Mouse (Mus musculus) monocyte, adult 5-6 weeks (primary cell): ENCODE data around the gene Klhl5. TPM values are rescaled to one million over a fixed set of nuclear protein-coding genes. Genes with fewer than 3 reads are reported as not detected.
A peak's percentile ranks its signal among the peaks of the same experiment; 100 is the strongest.
"Not testable (repeated sequence)": the region's sequence is repeated elsewhere in the genome, so short reads cannot be mapped to it uniquely, and the experiment has no call there.

Experiments
- ATAC-seq: fragments of 153-309, 156-312 bp; replicated peaks from 2 replicates; pipeline ENCODE4 v1.8.0; 2017; ENCODE audit warnings: mild to moderate bottlenecking; ENCODE audit not compliant: low TSS enrichment, insufficient number of reproducible peaks, severe bottlenecking, poor library complexity, low FRiP score
- total RNA-seq: library from RNA; stranded (forward); fragments of 200-1000, 200-491, 200-594 nt; gene quantifications from 3 replicates; pipeline ENCODE4 v1.2.3, GENCODE M21; 2017

Gene Klhl5
- total RNA-seq, 1 experiment from 2014 or later: 98.7 TPM

DNA sequence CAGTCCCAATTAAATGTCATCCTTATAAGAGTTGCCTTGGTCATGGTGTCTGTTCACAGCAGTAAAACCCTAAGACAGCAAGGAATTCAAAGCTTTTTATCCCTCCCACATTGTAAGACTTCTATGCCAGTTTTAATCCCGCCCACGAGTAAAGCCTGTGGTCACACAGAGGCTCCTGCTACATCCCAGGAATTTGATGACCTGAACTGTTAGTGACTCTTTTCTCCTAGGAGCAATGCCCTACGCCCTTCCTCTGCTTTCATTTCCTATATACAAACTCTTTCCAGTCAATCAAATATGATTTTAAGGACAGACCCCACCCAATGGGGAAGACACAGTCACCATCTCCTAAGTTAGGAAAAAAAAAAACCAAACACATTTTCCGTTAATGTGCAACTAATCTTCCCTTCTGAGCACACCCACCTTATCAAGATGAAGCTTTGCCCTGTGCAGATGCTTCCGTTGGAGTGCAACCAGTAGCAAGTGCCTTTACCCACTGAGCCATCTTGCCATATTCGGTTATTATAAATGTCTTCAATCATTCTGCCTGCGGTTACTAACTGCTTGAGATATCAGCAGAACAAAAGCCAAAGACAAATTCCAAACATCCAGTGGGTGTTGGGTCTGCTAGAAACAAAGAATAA, 12.3 kb upstream of the Klhl5 start:
- no peak for ATAC-seq

GRCm38 (mm10) chr5:65096082-65096481, 11.3 kb upstream of the Klhl5 start:
- ATAC-seq: no peak

DNA sequence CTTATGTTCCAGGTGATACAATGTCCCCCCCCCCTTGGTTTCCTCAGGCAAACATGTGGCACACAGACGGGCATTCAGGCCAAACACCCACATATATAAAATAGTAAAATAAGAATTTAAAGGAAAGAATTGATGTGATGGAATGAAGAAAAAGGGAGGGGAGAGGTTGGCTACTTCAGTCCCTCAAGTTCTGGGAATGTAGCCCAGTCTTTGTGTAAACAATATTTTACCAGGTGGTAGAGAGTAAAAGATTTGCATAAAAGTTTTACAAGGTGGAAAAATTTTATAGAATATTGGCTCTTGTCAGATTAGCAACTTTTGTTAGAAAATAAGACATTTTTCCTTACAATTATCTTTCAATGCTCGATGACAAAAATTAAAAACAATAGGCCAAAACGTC, 10.5 kb upstream of the Klhl5 start:
- ATAC-seq: no peak

GRCm38 (mm10) chr5:65097457-65097856, 9.9 kb upstream of the Klhl5 start:
- no peak for ATAC-seq

GRCm38 (mm10) chr5:65100002-65100401, 7.3 kb upstream of the Klhl5 start:
- ATAC-seq: no peak

GRCm38 (mm10) chr5:65101209-65101608, 6.1 kb upstream of the Klhl5 start:
- no peak for ATAC-seq

GRCm38 (mm10) chr5:65101621-65102020, 5.7 kb upstream of the Klhl5 start:
- peak; percentile 41; the same call in 1 of the 2 replicates for ATAC-seq

DNA sequence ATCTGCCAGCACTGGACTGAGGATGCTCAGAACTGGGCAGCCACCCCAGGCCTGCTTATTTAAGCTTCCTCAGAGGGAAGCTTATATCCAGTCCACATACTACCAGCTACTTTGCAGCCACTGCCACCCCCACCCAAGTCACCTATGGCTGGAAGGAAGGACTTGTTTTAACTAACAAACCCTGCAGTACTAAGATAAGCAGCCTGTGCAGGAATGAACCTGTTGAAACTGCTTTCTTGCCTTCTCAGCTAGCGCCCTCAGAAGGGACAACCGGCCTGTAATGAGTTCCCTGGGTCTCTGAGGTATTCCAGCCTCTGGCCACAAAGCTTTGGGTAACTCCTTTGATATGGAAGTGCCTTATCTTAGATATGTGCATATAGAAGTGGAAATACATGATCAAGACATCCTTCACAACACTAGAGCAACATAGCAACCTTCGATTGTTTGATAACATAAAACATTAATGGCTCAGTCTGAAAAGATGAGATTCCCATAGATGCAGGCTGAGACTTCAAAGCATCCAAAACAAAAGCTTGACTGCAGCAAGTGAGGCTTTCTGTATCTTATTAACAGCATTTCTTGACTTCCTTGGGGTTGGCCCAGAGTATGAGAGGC, 5.2 kb upstream of the Klhl5 start:
- no peak for ATAC-seq

GRCm38 (mm10) chr5:65102641-65103042, 4.7 kb upstream of the Klhl5 start:
- peak; percentile 54 for ATAC-seq

DNA sequence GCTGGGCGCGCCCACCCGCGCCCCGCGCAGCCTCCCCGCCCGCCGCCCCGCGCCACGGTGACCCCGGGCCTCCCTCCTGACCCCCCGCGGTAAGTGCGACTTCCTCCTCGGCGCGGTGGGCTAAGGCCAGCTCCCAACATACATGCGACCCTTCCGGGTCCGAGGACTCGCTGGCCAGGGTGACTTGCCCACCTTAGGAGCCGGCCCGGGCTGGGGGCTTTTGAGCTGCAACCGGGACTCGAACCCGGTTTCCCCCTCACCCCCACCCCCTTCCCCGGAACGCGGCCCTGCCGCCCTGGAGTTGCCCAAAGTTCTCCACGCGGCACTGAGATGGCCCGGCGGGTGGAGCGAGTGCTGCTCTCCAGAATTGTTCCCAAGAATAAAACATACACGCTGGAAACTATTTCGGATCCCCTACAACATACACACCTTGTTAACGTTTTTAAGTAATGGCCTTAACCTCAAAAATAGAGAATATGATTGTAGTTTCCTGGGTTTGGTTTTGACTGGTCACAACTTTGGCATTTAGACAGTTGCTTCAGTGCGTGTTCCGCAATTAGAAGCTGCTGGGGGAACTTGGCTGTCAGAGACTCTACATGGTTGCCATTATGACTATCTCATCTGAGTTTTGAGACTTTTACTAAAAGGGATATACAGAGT, 564 bp downstream of the Klhl5 start:
- peak; percentile 66 for ATAC-seq

DNA sequence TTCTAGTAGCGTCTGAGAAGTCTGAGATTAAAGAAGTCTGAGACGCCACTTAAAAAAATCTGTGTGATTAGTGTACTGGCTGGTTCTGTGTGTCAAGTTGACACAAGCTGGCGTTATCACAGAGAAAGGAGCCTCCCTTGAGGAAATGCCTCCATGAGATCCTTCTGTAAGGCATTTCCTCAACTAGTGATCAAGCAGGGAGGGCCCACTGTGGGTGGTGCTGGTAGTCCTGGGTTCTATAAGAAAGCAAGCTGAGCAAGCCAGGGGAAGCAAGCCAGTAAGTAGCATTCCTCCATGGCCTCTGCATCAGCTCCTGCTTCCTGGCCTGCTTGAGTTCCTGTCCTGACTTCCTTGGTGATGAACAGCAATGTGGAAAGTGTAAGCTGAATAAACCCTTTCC, 4.9 kb downstream of the Klhl5 start:
- not testable (repeated sequence) for ATAC-seq

DNA sequence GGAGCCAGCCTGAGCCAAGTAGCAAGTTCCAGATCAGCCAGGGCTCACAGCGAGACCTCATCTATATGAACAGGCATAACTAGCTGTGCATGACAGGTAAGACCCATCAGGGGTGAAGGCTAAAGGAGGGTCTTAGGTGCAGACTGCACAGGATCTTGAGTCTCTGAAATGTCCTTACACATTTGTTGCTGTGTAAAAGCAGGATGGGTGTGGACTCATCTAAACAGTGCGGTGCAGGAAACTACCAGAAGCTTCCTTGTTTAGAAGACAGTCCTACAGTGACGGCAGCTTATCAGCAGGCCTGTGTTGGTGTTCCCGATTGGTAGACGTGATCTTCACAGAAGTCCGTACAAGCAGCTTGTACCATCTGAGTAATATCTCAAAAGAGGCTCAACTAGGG, 6.0 kb downstream of the Klhl5 start:
- peak; percentile 70 for ATAC-seq

DNA sequence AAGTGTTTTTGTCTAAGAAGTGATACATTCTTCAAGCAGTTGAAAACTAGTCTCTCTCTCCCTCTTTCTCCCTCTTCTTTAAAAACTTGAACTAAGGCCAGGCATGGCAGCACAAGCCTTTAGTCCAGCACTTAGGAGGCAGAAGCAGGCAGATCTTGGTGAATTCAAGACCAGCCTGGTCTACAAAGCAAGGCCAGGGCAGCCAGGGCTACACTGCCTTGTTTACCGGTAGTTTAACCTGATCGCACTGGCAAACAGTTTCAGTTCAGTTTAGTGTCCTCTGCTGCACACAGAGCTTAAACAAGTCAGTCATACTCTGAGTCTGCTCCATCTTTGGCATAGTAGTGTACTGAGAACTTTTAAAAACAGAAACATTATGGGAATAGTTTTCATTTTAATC, 9.4 kb downstream of the Klhl5 start:
- no peak for ATAC-seq

GRCm38 (mm10) chr5:65119495-65119894, 12.2 kb downstream of the Klhl5 start:
- no peak for ATAC-seq

- ATAC-seq: peak; percentile 73
These were observed 12.6 kb downstream of the Klhl5 start for GRCm38 (mm10) chr5:65119918-65120317.

DNA sequence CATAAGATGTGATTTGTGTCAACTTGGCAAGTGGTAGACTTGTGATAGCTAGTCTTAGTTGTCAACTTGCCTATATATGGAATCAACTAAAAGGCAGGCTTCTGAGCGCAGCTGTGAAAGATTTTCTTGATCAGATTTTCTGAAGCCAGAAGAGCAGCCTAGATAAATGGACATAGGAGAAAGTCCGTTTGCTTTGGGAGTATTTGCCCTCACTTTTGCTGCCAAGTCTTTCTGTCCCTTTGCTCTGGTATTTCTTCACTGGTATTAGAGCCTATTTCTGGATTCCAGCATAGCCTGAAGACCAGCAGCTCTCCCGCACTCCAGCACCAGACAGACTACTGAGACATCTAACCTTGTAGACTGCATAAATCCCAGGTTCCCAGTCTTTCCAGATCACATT, 15.3 kb downstream of the Klhl5 start:
- no peak for ATAC-seq

GRCm38 (mm10) chr5:65126137-65126536, 18.8 kb downstream of the Klhl5 start:
- no peak for ATAC-seq

DNA sequence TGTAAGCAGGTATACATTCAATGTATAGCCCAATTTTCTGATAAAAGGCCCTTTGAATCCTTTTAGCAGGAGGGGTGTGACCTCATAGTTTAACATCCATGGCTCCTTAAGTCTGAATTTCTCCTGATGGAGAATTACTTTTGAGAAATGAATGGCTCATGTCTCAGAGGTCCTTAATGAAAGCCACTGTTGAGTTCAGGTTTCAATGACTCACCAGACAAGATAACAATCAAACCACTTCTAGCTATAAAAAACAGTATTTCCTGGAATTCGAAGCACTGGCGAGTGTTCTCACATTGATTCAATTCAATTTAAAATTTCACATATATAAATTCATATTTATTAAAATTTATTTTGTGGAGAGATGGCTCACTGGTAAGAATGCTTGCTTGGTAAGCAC, 21.1 kb downstream of the Klhl5 start:
- ATAC-seq: no peak

DNA sequence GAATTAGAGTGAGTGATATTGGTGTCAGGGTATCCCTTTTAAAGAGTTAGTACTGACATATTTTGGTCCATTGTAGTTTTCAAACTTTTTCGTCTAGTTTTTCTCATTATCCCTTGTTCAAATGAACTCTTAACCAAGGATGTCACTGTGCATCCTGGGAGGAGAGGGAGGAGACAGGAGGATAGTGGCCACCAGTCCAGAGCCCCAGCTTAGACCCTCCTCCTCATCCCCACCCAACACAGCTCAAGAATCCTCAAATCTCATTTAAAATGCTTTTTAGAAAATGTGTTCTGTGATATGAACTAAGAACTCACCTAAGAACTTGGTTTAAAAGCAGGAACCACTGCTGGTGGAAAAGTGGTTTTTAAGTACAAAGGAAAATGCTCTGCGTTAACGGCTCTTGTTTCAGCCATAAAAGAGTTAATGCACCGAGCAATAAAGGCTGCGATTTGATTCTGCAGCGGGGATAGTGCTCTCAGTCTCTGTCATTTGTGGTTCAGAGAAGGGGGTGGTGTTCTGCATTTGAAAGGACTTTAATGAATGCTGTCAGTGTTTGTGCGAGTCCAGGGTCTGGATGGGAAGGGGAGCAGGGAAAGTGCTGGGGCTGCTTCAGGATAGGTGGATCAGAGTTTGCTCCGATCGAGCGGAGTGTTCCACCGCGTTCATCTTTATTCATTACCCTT, 23.3 kb downstream of the Klhl5 start:
- no peak for ATAC-seq
